Mouse (Mus musculus) CD4-positive, CD25-positive, alpha-beta regulatory T cell, adult 2 months (primary cell): ENCODE measurements at regions not wholly inside any gene's neighbourhood (a gene's known extent, or its start where the extent isn't known, plus 50 kb on each side); places are given as distances from the start of the nearest gene placed in this dataset.

ENCODE experiments used
- DNase-seq: peaks from one replicate; pipeline ENCODE4 v3.0.0-alpha.2; 2012; ENCODE audit warnings: low read depth, low spot score

GRCm38 (mm10) chr1:47097084-47097996 lies 204.7 kb upstream of the Slc39a10 start:
- no peak for DNase-seq

GRCm38 (mm10) chr1:47094498-47094897 lies 201.8 kb upstream of the Slc39a10 start:
- no peak for DNase-seq

- DNase-seq = no peak
These were observed 200.8 kb upstream of the Slc39a10 start for GRCm38 (mm10) chr1:47093289-47093947.

GRCm38 (mm10) chr1:47076423-47076822 lies 183.8 kb upstream of the Slc39a10 start:
- no peak for DNase-seq

GRCm38 (mm10) chr1:47058149-47058548 lies 165.5 kb upstream of the Slc39a10 start:
- no peak for DNase-seq

- DNase-seq = no peak
These were observed 164.7 kb upstream of the Slc39a10 start for GRCm38 (mm10) chr1:47057344-47057743.

- DNase-seq = no peak
These were observed 158.5 kb upstream of the Slc39a10 start for GRCm38 (mm10) chr1:47051109-47051508.

GRCm38 (mm10) chr1:47050492-47050891 lies 157.8 kb upstream of the Slc39a10 start:
- no peak for DNase-seq

- DNase-seq = no peak
These were observed 144.9 kb upstream of the Slc39a10 start for GRCm38 (mm10) chr1:47037576-47037975.

- DNase-seq = no peak
These were observed 126.7 kb upstream of the Slc39a10 start for GRCm38 (mm10) chr1:47019356-47019755.

GRCm38 (mm10) chr1:47014526-47014925 lies 121.9 kb upstream of the Slc39a10 start:
- no peak for DNase-seq

- no peak for DNase-seq
These were observed 111.1 kb upstream of the Slc39a10 start for GRCm38 (mm10) chr1:47003746-47004145.

GRCm38 (mm10) chr1:46999337-46999736 lies 106.7 kb upstream of the Slc39a10 start:
- DNase-seq = no peak

- DNase-seq = no peak
These were observed 93.3 kb upstream of the Slc39a10 start for GRCm38 (mm10) chr1:46985978-46986377.

- DNase-seq = no peak
These were observed 90.4 kb upstream of the Slc39a10 start for GRCm38 (mm10) chr1:46983093-46983492.

GRCm38 (mm10) chr1:46970470-46970869 lies 77.8 kb upstream of the Slc39a10 start:
- DNase-seq = peak; percentile 72

GRCm38 (mm10) chr1:46968361-46968760 lies 75.7 kb upstream of the Slc39a10 start:
- no peak for DNase-seq

GRCm38 (mm10) chr1:46966917-46967266 lies 74.2 kb upstream of the Slc39a10 start:
- no peak for DNase-seq

GRCm38 (mm10) chr1:46965996-46966916 lies 73.6 kb upstream of the Slc39a10 start:
- no peak for DNase-seq

GRCm38 (mm10) chr1:46963973-46964727 lies 71.5 kb upstream of the Slc39a10 start:
- DNase-seq = no peak
